9 mouse cellular contexts compared by ENCODE assay signal in the genomic region with DNA sequence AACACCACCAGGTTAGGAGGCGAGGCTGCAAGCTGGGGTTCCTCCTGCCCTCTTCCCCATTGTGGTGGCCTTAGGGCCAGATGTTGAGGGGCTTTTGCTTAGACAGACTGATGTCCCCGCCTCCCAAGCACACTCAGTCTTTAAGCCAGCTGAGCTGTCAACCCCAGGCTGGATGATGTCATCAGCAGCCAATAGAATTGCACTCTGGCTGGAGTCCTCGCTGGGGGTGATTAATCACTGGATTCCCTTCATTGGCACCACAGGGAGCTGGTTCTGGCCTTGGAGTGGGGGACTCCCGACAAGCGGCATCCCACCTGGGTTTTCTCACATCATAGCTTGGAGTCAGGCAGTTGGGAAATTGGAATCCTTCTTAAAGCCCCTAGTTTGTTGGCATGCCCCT. TPM values are rescaled to one million over a fixed set of nuclear protein-coding genes. Genes with fewer than 3 reads are reported as not detected.
A peak's percentile ranks its signal among the peaks of the same experiment; 100 is the strongest.
DNase-seq lines count a peak whose midpoint lies in the region; ATAC-seq and TF ChIP-seq lines count a peak whose summit lies in the region.
"Had no signal": no experiment of that assay in that cellular context is flagged by ENCODE, and none has a peak within 500 bp of the region (broad histone marks: within the 10 kb centered on the region; RNA-seq: fewer than 3 reads in every experiment).

No protein-coding gene starts in this region.

- H3K4me1 ChIP-seq in lung, postnatal 0 days (ENCODE audit: insufficient read depth, low read depth, low read length), result peaks cover 11% of the 10 kb centered on the region
- H3K4me1 ChIP-seq in forebrain, embryonic 13.5 days, result peaks cover 82% of the 10 kb centered on the region
- H3K4me1 ChIP-seq in limb, embryonic 12.5 days (replicated peaks), result peaks cover 20% of the 10 kb centered on the region
- peaks cover 81% of the 10 kb centered on the region for H3K4me1 ChIP-seq in neural tube, embryonic 13.5 days (replicated peaks)

- peaks cover 7% of the 10 kb centered on the region; the same call in 1 of the 2 replicates for H3K27me3 ChIP-seq in lung, postnatal 0 days (replicated peaks; ENCODE audit: insufficient read depth, low read length)
- H3K27me3 ChIP-seq in forebrain, embryonic 13.5 days, result peaks cover 8% of the 10 kb centered on the region
- peaks cover 97% of the 10 kb centered on the region for H3K27me3 ChIP-seq in limb, embryonic 12.5 days
- peaks cover 27% of the 10 kb centered on the region for H3K27me3 ChIP-seq in neural tube, embryonic 13.5 days

- peak; percentile 42; the same call in 1 of the 2 replicates for ATAC-seq in lung, postnatal 0 days
- peak; percentile 62 for ATAC-seq in forebrain, embryonic 13.5 days
- ATAC-seq in limb, embryonic 12.5 days (ENCODE audit: insufficient number of reproducible peaks, insufficient read depth, low FRiP score, low TSS enrichment, low read depth), result 0 out of 2 replicates have a peak, but pooled peaks have one; percentile 48
- peak; percentile 71 for ATAC-seq in neural tube, embryonic 13.5 days (ENCODE audit: low read depth)

- TF ChIP-seq CTCF in lung, postnatal 0 days (IDR thresholded peaks at IDR 0.05), result no peak

- WGBS in lung, postnatal 0 days, result 13% methylated on average over 5 of the region's 5 CpGs
- 3% methylated on average over 5 of the region's 5 CpGs for WGBS in forebrain, embryonic 13.5 days
- WGBS in limb, embryonic 12.5 days, result under 1% methylated on average over 5 of the region's 5 CpGs
- WGBS in neural tube, embryonic 13.5 days, result 3% methylated on average over 5 of the region's 5 CpGs

- peak; percentile 56 for DNase-seq in lung, postnatal 0 days (ENCODE audit: low spot score)
- DNase-seq in lung, postnatal 14 days, result no peak
- DNase-seq in c-Kit-negative CD71-positive TER-119-positive erythroid progenitor cells, embryonic 14.5 days (ENCODE audit: low read depth, low spot score), result peak; percentile 68
- DNase-seq in urinary bladder, postnatal 36 days (ENCODE audit: low spot score in 2 of 2), result no peak
- no peak for DNase-seq in gastrocnemius, adult 18-20 months (ENCODE audit: low spot score)

- no peak overlapping the region for H3K27ac ChIP-seq in lung, postnatal 0 days (ENCODE audit: low read length)
- H3K27ac ChIP-seq in forebrain, embryonic 13.5 days, result peak overlapping the region; percentile 84
- H3K27ac ChIP-seq in limb, embryonic 12.5 days, result no peak overlapping the region
- H3K27ac ChIP-seq in neural tube, embryonic 13.5 days (replicated peaks), result peak overlapping the region; percentile 96

- no peak for TF ChIP-seq EP300 in lung, postnatal 0 days (IDR thresholded peaks at IDR 0.05)

- H3K36me3 ChIP-seq in lung, postnatal 0 days (ENCODE audit: insufficient read depth, low read length), result no peaks in the 10 kb centered on the region
- H3K36me3 ChIP-seq in forebrain, embryonic 13.5 days (ENCODE audit: poor library complexity, severe bottlenecking), result peaks cover 51% of the 10 kb centered on the region
- no peaks in the 10 kb centered on the region for H3K36me3 ChIP-seq in limb, embryonic 12.5 days
- H3K36me3 ChIP-seq in neural tube, embryonic 13.5 days, result peaks cover 49% of the 10 kb centered on the region

- no peak overlapping the region for H3K9ac ChIP-seq in lung, postnatal 0 days (replicated peaks; ENCODE audit: low read depth)
- H3K9ac ChIP-seq in forebrain, embryonic 13.5 days, result peak overlapping the region; percentile 56; the same call in 1 of the 2 replicates
- no peak overlapping the region for H3K9ac ChIP-seq in limb, embryonic 12.5 days (replicated peaks)
- H3K9ac ChIP-seq in neural tube, embryonic 13.5 days, result peak overlapping the region; percentile 99

- no peak overlapping the region for H3K4me3 ChIP-seq in lung, postnatal 0 days (ENCODE audit: low read depth, low read length)
- H3K4me3 ChIP-seq in forebrain, embryonic 13.5 days, result no peak overlapping the region
- H3K4me3 ChIP-seq in limb, embryonic 12.5 days (replicated peaks), result no peak overlapping the region
- 0 out of 2 replicates have a peak overlapping the region, but pooled peaks have one; percentile 5 for H3K4me3 ChIP-seq in neural tube, embryonic 13.5 days

- H3K9me3 ChIP-seq in lung, postnatal 0 days (ENCODE audit: low read length), result no peaks in the 10 kb centered on the region
- no peaks in the 10 kb centered on the region for H3K9me3 ChIP-seq in forebrain, embryonic 13.5 days (replicated peaks)
- no peaks in the 10 kb centered on the region for H3K9me3 ChIP-seq in limb, embryonic 12.5 days
- no peaks in the 10 kb centered on the region for H3K9me3 ChIP-seq in neural tube, embryonic 13.5 days

- no peak overlapping the region for H3K4me2 ChIP-seq in lung, postnatal 0 days (replicated peaks; ENCODE audit: low read depth, low read length)
- H3K4me2 ChIP-seq in forebrain, embryonic 13.5 days, result peak overlapping the region; percentile 91
- no peak overlapping the region for H3K4me2 ChIP-seq in limb, embryonic 12.5 days
- peak overlapping the region; percentile 85 for H3K4me2 ChIP-seq in neural tube, embryonic 13.5 days

RNA-seq across cellular contexts. Expression of a gene that starts 6.8 kb away (rescaled TPM):
- polyA plus RNA-seq in lung, postnatal 0 days (2015; fragmentation: Nextera tagmentation; extraction: Ambion mirVana), result 5.5 and 6.0 TPM in 2 replicates
- polyA plus RNA-seq in forebrain, embryonic 13.5 days (2015; fragmentation: Nextera tagmentation; extraction: Ambion mirVana), result 44.1 and 55.6 TPM in 2 replicates
- polyA plus RNA-seq in limb, embryonic 12.5 days (2016; fragmentation: Nextera tagmentation; extraction: Ambion mirVana), result 0.88 and 1.0 TPM in 2 replicates
- 88.4 and 96.1 TPM in 2 replicates for polyA plus RNA-seq in neural tube, embryonic 13.5 days (2015; fragmentation: Nextera tagmentation; extraction: Ambion mirVana)
- total RNA-seq in gastrocnemius, adult 18-20 months (2021), result 10 to 100 TPM; 21.9 to 41.2 TPM

RNA-seq across cellular contexts. Expression of a gene that starts 28.0 kb away (rescaled TPM):
- 85.9 and 104 TPM in 2 replicates for polyA plus RNA-seq in lung, postnatal 0 days (2015; fragmentation: Nextera tagmentation; extraction: Ambion mirVana)
- 51.0 and 58.1 TPM in 2 replicates for polyA plus RNA-seq in forebrain, embryonic 13.5 days (2015; fragmentation: Nextera tagmentation; extraction: Ambion mirVana)
- polyA plus RNA-seq in limb, embryonic 12.5 days (2016; fragmentation: Nextera tagmentation; extraction: Ambion mirVana), result 62.2 and 64.1 TPM in 2 replicates
- polyA plus RNA-seq in neural tube, embryonic 13.5 days (2015; fragmentation: Nextera tagmentation; extraction: Ambion mirVana), result 51.3 and 52.8 TPM in 2 replicates
- total RNA-seq in gastrocnemius, adult 18-20 months (2021), result 10 to 100 TPM; 49.6 to 51.8 TPM

RNA-seq across cellular contexts. Expression of a gene that starts 31.6 kb away (rescaled TPM):
- polyA plus RNA-seq in lung, postnatal 0 days (2015; fragmentation: Nextera tagmentation; extraction: Ambion mirVana), result not detected in 2 replicates
- polyA plus RNA-seq in forebrain, embryonic 13.5 days (2015; fragmentation: Nextera tagmentation; extraction: Ambion mirVana), result not detected in 2 replicates
- polyA plus RNA-seq in limb, embryonic 12.5 days (2016; fragmentation: Nextera tagmentation; extraction: Ambion mirVana), result not detected in 2 replicates
- not detected in 2 replicates for polyA plus RNA-seq in neural tube, embryonic 13.5 days (2015; fragmentation: Nextera tagmentation; extraction: Ambion mirVana)
- not detected for total RNA-seq in gastrocnemius, adult 18-20 months (2021)
- total RNA-seq: left cerebral cortex, postnatal 10 days had no signal

RNA-seq across cellular contexts. Expression of a gene that starts 46.9 kb away (rescaled TPM):
- polyA plus RNA-seq in lung, postnatal 0 days (2015; fragmentation: Nextera tagmentation; extraction: Ambion mirVana), result not detected in 2 replicates
- not detected in 2 replicates for polyA plus RNA-seq in forebrain, embryonic 13.5 days (2015; fragmentation: Nextera tagmentation; extraction: Ambion mirVana)
- polyA plus RNA-seq in limb, embryonic 12.5 days (2016; fragmentation: Nextera tagmentation; extraction: Ambion mirVana), result not detected in 2 replicates
- polyA plus RNA-seq in neural tube, embryonic 13.5 days (2015; fragmentation: Nextera tagmentation; extraction: Ambion mirVana), result not detected in 2 replicates
- total RNA-seq in gastrocnemius, adult 18-20 months (2021), result not detected
- total RNA-seq: left cerebral cortex, postnatal 10 days had no signal

RNA-seq across cellular contexts. Expression of a gene that starts 55.5 kb away (rescaled TPM):
- polyA plus RNA-seq in lung, postnatal 0 days (2015; fragmentation: Nextera tagmentation; extraction: Ambion mirVana), result not detected in 2 replicates
- polyA plus RNA-seq in forebrain, embryonic 13.5 days (2015; fragmentation: Nextera tagmentation; extraction: Ambion mirVana), result not detected in 2 replicates
- not detected in 2 replicates for polyA plus RNA-seq in limb, embryonic 12.5 days (2016; fragmentation: Nextera tagmentation; extraction: Ambion mirVana)
- polyA plus RNA-seq in neural tube, embryonic 13.5 days (2015; fragmentation: Nextera tagmentation; extraction: Ambion mirVana), result not detected in 2 replicates
- not detected for total RNA-seq in gastrocnemius, adult 18-20 months (2021)
- total RNA-seq: left cerebral cortex, postnatal 10 days had no signal

Comparison
In these comparisons a context has a peak if more than half of its experiments do, and no peak if none do; other contexts are left out.
1. DNase-seq: peak in lung, postnatal 0 days (single experiment) and c-Kit-negative CD71-positive TER-119-positive erythroid progenitor cells, embryonic 14.5 days (single experiment); none in lung, postnatal 14 days (single experiment), urinary bladder, postnatal 36 days (0 of 2) and gastrocnemius, adult 18-20 months (single experiment).
2. H3K27ac ChIP-seq: peak in forebrain, embryonic 13.5 days (single experiment) and neural tube, embryonic 13.5 days (single experiment); none in lung, postnatal 0 days (single experiment) and limb, embryonic 12.5 days (single experiment).
3. H3K4me2 ChIP-seq: peak in forebrain, embryonic 13.5 days (single experiment) and neural tube, embryonic 13.5 days (single experiment); none in lung, postnatal 0 days (single experiment) and limb, embryonic 12.5 days (single experiment).
4. H3K9ac ChIP-seq: peak in forebrain, embryonic 13.5 days (single experiment) and neural tube, embryonic 13.5 days (single experiment); none in lung, postnatal 0 days (single experiment) and limb, embryonic 12.5 days (single experiment).
5. Peak in every context shown above with its lines, with median percentiles within 50 percentile points of each other: ATAC-seq.